In the genomic region with DNA sequence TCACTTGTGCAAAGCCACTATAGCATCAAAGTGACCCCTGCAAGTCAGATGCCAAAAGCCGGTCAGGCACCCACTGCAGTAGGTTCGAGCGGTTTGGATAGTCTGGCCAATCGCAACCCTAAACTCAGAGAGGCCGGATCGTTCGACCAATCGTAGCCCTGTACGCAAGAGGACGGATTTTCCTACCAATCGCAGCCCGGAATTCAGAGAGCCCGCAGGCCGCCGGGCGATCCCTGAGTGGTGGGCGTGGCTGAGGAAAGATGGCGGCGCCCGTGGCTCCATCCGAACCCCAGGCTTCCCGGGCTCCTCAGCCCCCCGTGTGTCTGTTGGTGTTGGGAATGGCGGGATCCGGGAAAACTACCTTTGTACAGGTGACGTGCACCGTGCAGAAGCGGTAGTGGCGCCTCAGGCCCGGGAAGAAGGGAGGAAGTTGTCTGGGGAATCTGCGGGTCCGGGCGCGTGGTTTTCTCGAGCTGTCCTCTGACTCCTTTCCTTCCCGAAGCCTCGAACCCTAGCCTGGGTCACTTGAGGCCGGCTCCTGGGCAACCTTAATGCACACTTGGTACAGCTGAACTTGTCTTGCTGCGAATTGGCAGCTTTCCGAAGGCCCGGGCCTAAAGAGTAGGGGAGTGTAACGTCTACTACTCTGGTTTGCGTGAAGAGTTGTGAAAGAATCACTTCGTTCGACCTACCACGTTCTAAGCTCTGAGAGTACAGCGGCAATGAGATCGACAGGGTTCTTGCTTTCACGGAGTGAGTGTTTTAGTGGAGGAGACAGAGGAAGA, we compare ENCODE assay signal across 7 mouse cellular contexts. TPM values are rescaled to one million over a fixed set of nuclear protein-coding genes. Genes with fewer than 3 reads are reported as not detected.
DNase-seq lines count a peak whose midpoint lies in the region; ATAC-seq lines count a peak whose summit lies in the region.

Gpn1 (plus strand) TSS at position 229 of the 785 bp plus-strand sequence.

- no peaks in the 10 kb centered on the region for H3K27me3 ChIP-seq in intestine, embryonic 16.5 days (replicated peaks; ENCODE audit: control insufficient read depth, insufficient read depth, low read length)
- no peaks in the 10 kb centered on the region for H3K27me3 ChIP-seq in midbrain, embryonic 11.5 days (ENCODE audit: control insufficient read depth, insufficient read depth, low read length)

- H3K36me3 ChIP-seq in intestine, embryonic 16.5 days (ENCODE audit: control insufficient read depth, insufficient read depth, low read length): peaks cover 8% of the 10 kb centered on the region
- peaks cover 11% of the 10 kb centered on the region for H3K36me3 ChIP-seq in midbrain, embryonic 11.5 days (ENCODE audit: control insufficient read depth, insufficient read depth, low read length)

- intact Hi-C loops in left cerebral cortex, postnatal 36 days (cut with DNase I): no loop called here

- under 1% methylated on average over 49 of the region's 49 CpGs for WGBS in intestine, embryonic 16.5 days
- WGBS in midbrain, embryonic 11.5 days: under 1% methylated on average over 49 of the region's 49 CpGs

- ATAC-seq in intestine, embryonic 16.5 days: peak; percentile 100
- ATAC-seq in midbrain, embryonic 11.5 days (ENCODE audit: low FRiP score): peak; percentile 100

- peak within 1 kb of the TSS; percentile 4; the same call in 1 of the 2 replicates for H3K27ac ChIP-seq in intestine, embryonic 16.5 days (ENCODE audit: low read length)
- no peak within 1 kb of the TSS for H3K27ac ChIP-seq in midbrain, embryonic 11.5 days (ENCODE audit: low read depth, low read length)

- H3K9ac ChIP-seq in intestine, embryonic 16.5 days (ENCODE audit: low read depth, low read length): peak within 1 kb of the TSS; percentile 81
- H3K9ac ChIP-seq in midbrain, embryonic 11.5 days (ENCODE audit: low read length): peak within 1 kb of the TSS; percentile 78

- peak within 1 kb of the TSS; percentile 90 for H3K4me2 ChIP-seq in intestine, embryonic 16.5 days (ENCODE audit: low read depth, low read length)
- H3K4me2 ChIP-seq in midbrain, embryonic 11.5 days: peak within 1 kb of the TSS; percentile 76

- H3K4me3 ChIP-seq in intestine, embryonic 16.5 days (ENCODE audit: low read length): peak within 1 kb of the TSS; percentile 90
- peak within 1 kb of the TSS; percentile 81 for H3K4me3 ChIP-seq in midbrain, embryonic 11.5 days (ENCODE audit: low read depth, low read length)

- peak; percentile 87 for DNase-seq in adrenal gland, adult 8-10 months
- peak; percentile 90 for DNase-seq in embryo, embryonic 9.5 days (ENCODE audit: extremely low spot score)
- peak; percentile 75 to 87 for DNase-seq in gastrocnemius, postnatal 4 days (ENCODE audit: low spot score in 2 of 2)
- peak; percentile 86 to 90 for DNase-seq in left cerebral cortex, postnatal 36 days (ENCODE audit: low spot score in 2 of 2)
- DNase-seq in midbrain, embryonic 11.5 days (ENCODE audit: low spot score, missing footprints): peak; percentile 97
- DNase-seq in skeletal muscle tissue, adult 2 months (ENCODE audit: low read depth, low spot score): peak; percentile 88

- peaks cover 9% of the 10 kb centered on the region for H3K4me1 ChIP-seq in intestine, embryonic 16.5 days (ENCODE audit: control insufficient read depth, insufficient read depth, low read length)
- H3K4me1 ChIP-seq in midbrain, embryonic 11.5 days (ENCODE audit: control insufficient read depth, insufficient read depth, low read length): peaks cover 6% of the 10 kb centered on the region

- no peaks in the 10 kb centered on the region for H3K9me3 ChIP-seq in intestine, embryonic 16.5 days (ENCODE audit: control insufficient read depth, low read length)
- no peaks in the 10 kb centered on the region for H3K9me3 ChIP-seq in midbrain, embryonic 11.5 days (ENCODE audit: control insufficient read depth, low read length)

RNA-seq across cellular contexts. Expression of gene Gpn1, which starts in this region (rescaled TPM):
- 10 to 100 TPM; 34.2 to 39.4 (median 36.6) TPM for total RNA-seq in adrenal gland, adult 8-10 months (2022)
- total RNA-seq in gastrocnemius, postnatal 4 days (2021): 10 to 100 TPM; 20.2 to 20.9 TPM
- polyA plus RNA-seq in intestine, embryonic 16.5 days (2015; fragmentation: Nextera tagmentation; extraction: Ambion mirVana): 43.5 and 53.3 TPM in 2 replicates
- 10 to 100 TPM; 24.9 to 27.5 TPM for total RNA-seq in left cerebral cortex, postnatal 36 days (2021)
- 70.9 and 71.2 TPM in 2 replicates for polyA plus RNA-seq in midbrain, embryonic 11.5 days (2014; fragmentation: Nextera tagmentation; extraction: Ambion mirVana)
